ENCODE assay signal across 8 mouse cellular contexts in genomic region chrX:12762334-12763126, GRCm38 (mm10). TPM values are rescaled to one million over a fixed set of nuclear protein-coding genes. Genes with fewer than 3 reads are reported as not detected.
DNase-seq lines count a peak whose midpoint lies in the region; ATAC-seq and TF ChIP-seq lines count a peak whose summit lies in the region.

No protein-coding gene starts in this region.

- H3K4me1 ChIP-seq in intestine, embryonic 16.5 days (ENCODE audit: control insufficient read depth, insufficient read depth, low read length), result no peaks in the 10 kb centered on the region
- H3K4me1 ChIP-seq in neural tube, embryonic 14.5 days (ENCODE audit: control insufficient read depth, insufficient read depth, low read length), result peaks cover 7% of the 10 kb centered on the region; the same call in 1 of the 2 replicates

- H3K9ac ChIP-seq in intestine, embryonic 16.5 days (ENCODE audit: low read depth, low read length), result peak overlapping the region; percentile 80
- H3K9ac ChIP-seq in neural tube, embryonic 14.5 days (replicated peaks; ENCODE audit: low read depth, low read length), result peak overlapping the region; percentile 72

- no peaks in the 10 kb centered on the region for H3K9me3 ChIP-seq in intestine, embryonic 16.5 days (ENCODE audit: control insufficient read depth, low read length)
- H3K9me3 ChIP-seq in neural tube, embryonic 14.5 days (ENCODE audit: control insufficient read depth, low read length), result no peaks in the 10 kb centered on the region

- H3K4me2 ChIP-seq in intestine, embryonic 16.5 days (ENCODE audit: low read depth, low read length), result peak overlapping the region; percentile 49
- peak overlapping the region; percentile 48 for H3K4me2 ChIP-seq in neural tube, embryonic 14.5 days (ENCODE audit: low read depth, low read length)

- peak overlapping the region; percentile 94 for H3K27ac ChIP-seq in gastrocnemius, adult 2 months
- peak overlapping the region; percentile 94 for H3K27ac ChIP-seq in intestine, embryonic 16.5 days (ENCODE audit: low read length)
- peak overlapping the region; percentile 96 for H3K27ac ChIP-seq in neural tube, embryonic 14.5 days (ENCODE audit: low read depth, low read length)

- peak overlapping the region; percentile 87 for H3K4me3 ChIP-seq in gastrocnemius, adult 2 months
- H3K4me3 ChIP-seq in intestine, embryonic 16.5 days (ENCODE audit: low read length), result peak overlapping the region; percentile 64
- peak overlapping the region; percentile 55 for H3K4me3 ChIP-seq in neural tube, embryonic 14.5 days (ENCODE audit: low read depth, low read length)

- no peak for TF ChIP-seq CTCF in gastrocnemius, adult 2 months (IDR thresholded peaks at IDR 0.05)

- no peaks in the 10 kb centered on the region for H3K36me3 ChIP-seq in intestine, embryonic 16.5 days (ENCODE audit: control insufficient read depth, insufficient read depth, low read length)
- H3K36me3 ChIP-seq in neural tube, embryonic 14.5 days (ENCODE audit: control insufficient read depth, insufficient read depth, low read length), result no peaks in the 10 kb centered on the region

- WGBS in intestine, embryonic 16.5 days, result 12% methylated on average over 31 of the region's 32 CpGs
- 12% methylated on average over 19 of the region's 32 CpGs for WGBS in neural tube, embryonic 14.5 days

- DNase-seq in gastrocnemius, adult 2 months, result no peak
- no peak for DNase-seq in gastrocnemius, postnatal 4 days (ENCODE audit: low spot score in 2 of 2)
- peak; percentile 5 for DNase-seq in thymus, postnatal 14 days
- no peak for DNase-seq in thymus, postnatal 36 days
- DNase-seq in adrenal gland, adult 2 months, result no peak
- DNase-seq in ovary, postnatal 36 days (ENCODE audit: low spot score), result no peak

- intact Hi-C loops in gastrocnemius, adult 2 months (cut with DNase I), result no loop called here

- H3K27me3 ChIP-seq in intestine, embryonic 16.5 days (replicated peaks; ENCODE audit: control insufficient read depth, insufficient read depth, low read length), result peaks cover 6% of the 10 kb centered on the region; the same call in 1 of the 2 replicates
- no peaks in the 10 kb centered on the region for H3K27me3 ChIP-seq in neural tube, embryonic 14.5 days (ENCODE audit: control insufficient read depth, insufficient read depth, low read length)

- ATAC-seq in intestine, embryonic 16.5 days, result no peak
- ATAC-seq in neural tube, embryonic 14.5 days (ENCODE audit: low read depth), result peak; percentile 15; the same call in 1 of the 2 replicates

RNA-seq across cellular contexts. Expression of gene Med14, which starts 0.7 kb away (rescaled TPM):
- total RNA-seq in gastrocnemius, adult 2 months (2021), result 10 to 100 TPM; 23.3 to 27.9 TPM
- total RNA-seq in gastrocnemius, postnatal 4 days (2021), result 10 to 100 TPM; 34.6 to 37.7 TPM
- 6.9 and 8.1 TPM in 2 replicates for polyA plus RNA-seq in intestine, embryonic 16.5 days (2015; fragmentation: Nextera tagmentation; extraction: Ambion mirVana)
- 23.2 TPM in 2 replicates for polyA plus RNA-seq in neural tube, embryonic 14.5 days (2014; fragmentation: Nextera tagmentation; extraction: Ambion mirVana)
- total RNA-seq in adrenal gland, adult 2 months (2021), result 10 to 100 TPM; 19.6 to 24.1 TPM
- polyA plus RNA-seq in adrenal gland, adult 2 months (2012; rRNA removed), result 5.9 and 6.8 TPM in 2 replicates
